Mouse (Mus musculus) G1E (cell line): ENCODE measurements around the gene Hbb-y. TPM values are rescaled to one million over a fixed set of nuclear protein-coding genes. Genes with fewer than 3 reads are reported as not detected.
"Not testable (repeated sequence)": the region's sequence is repeated elsewhere in the genome, so short reads cannot be mapped to it uniquely, and the experiment has no call there.

ENCODE experiments used
- ATAC-seq: 2 replicates; pipeline ENCODE4 v1.8.0; 2016; ENCODE audit warnings: mild to moderate bottlenecking; ENCODE audit not compliant: insufficient number of reproducible peaks, poor library complexity, low FRiP score, severe bottlenecking; ENCODE audit errors: extremely low read depth
- DNase-seq: peaks from one replicate; pipeline ENCODE4 v3.0.0; 2012; ENCODE audit warnings: low spot score
- H3K27me3 ChIP-seq: 2 replicates; pipeline ENCODE4 v1.6.1; 2012; ENCODE audit warnings: mild to moderate bottlenecking, low read length, inconsistent platforms; ENCODE audit not compliant: insufficient read depth
- H3K36me3 ChIP-seq: replicated peaks from 2 replicates; pipeline ENCODE3; 2012; ENCODE audit warnings: mild to moderate bottlenecking, inconsistent platforms
- H3K4me1 ChIP-seq: 2 replicates; pipeline ENCODE4 v1.6.1; 2012; ENCODE audit warnings: low read depth, low read length, inconsistent platforms, mixed read lengths; ENCODE audit not compliant: insufficient read depth
- H3K4me3 ChIP-seq: 2 replicates; pipeline ENCODE4 v1.5.1; 2012; ENCODE audit warnings: low read depth, mild to moderate bottlenecking, inconsistent platforms, low read length, moderate library complexity, mixed read lengths
- H3K9me3 ChIP-seq: replicated peaks from 2 replicates; pipeline ENCODE4 v1.6.1; 2012; ENCODE audit warnings: inconsistent platforms
- CTCF ChIP-seq: IDR thresholded peaks from 2 replicates; pipeline ENCODE4 v1.5.1; 2012; ENCODE audit warnings: low read depth, low read length, inconsistent platforms, mixed read lengths
- GATA1 ChIP-seq: IDR thresholded peaks from 2 replicates; pipeline ENCODE4 v1.6.1; 2012; ENCODE audit warnings: borderline replicate concordance, low read length, inconsistent platforms, mixed read lengths
- GATA2 ChIP-seq: IDR thresholded peaks from 2 replicates; pipeline ENCODE4 v1.6.1; 2012; ENCODE audit warnings: low read depth, low read length, inconsistent platforms, borderline replicate concordance
- POLR2AphosphoS5 ChIP-seq: IDR thresholded peaks from 2 replicates; pipeline ENCODE4 v1.6.1; 2012; ENCODE audit warnings: low read depth, low read length, inconsistent platforms; ENCODE audit not compliant: insufficient replicate concordance
- TAL1 ChIP-seq: conservative IDR thresholded peaks from 2 replicates; pipeline ENCODE4 v1.6.1; 2012; ENCODE audit warnings: low read depth, low read length, inconsistent platforms, mixed read lengths
- polyA plus RNA-seq: library from polyadenylated mRNA; stranded (reverse); fragments of >175 nt; gene quantifications from 2 replicates; pipeline ENCODE4 v1.2.3, GENCODE M21; 2012
- total RNA-seq, 2 experiments: library from RNA; stranded (forward) in 1 of 2; stranded (reverse) in 1 of 2; fragments of 200-1000 nt in 1 of 2; fragments of >200 nt in 1 of 2; fragmentation: Nextera tagmentation in 1 of 2; gene quantifications; 2 replicates each; pipeline ENCODE4 v1.2.3; 2014 to 2017

The Hbb-y gene
- total and polyA plus RNA-seq, 3 experiments, result not detected

GRCm38 (mm10) chr7:103825536-103826254, 27.3 kb downstream of the Hbb-y start:
- TF ChIP-seq GATA1 (no peak), CTCF (no peak), GATA2 (no peak), TAL1 (no peak), POLR2AphosphoS5 (no peak)
- no peak overlapping the region for H3K4me3 ChIP-seq
- H3K36me3 ChIP-seq, result no peaks in the 10 kb centered on the region
- no peaks in the 10 kb centered on the region for H3K27me3 ChIP-seq
- no peak for DNase-seq
- no peaks in the 10 kb centered on the region for H3K9me3 ChIP-seq
- ATAC-seq, result no peak
- peaks cover 17% of the 10 kb centered on the region for H3K4me1 ChIP-seq

GRCm38 (mm10) chr7:103824597-103824996, 28.4 kb downstream of the Hbb-y start:
- DNase-seq (no peak), ATAC-seq (no peak)
- Histone ChIP-seq H3K36me3 (no peaks in the 10 kb centered on the region), H3K27me3 (no peaks in the 10 kb centered on the region), H3K4me1 (peaks cover 17% of the 10 kb centered on the region), H3K4me3 (no peak overlapping the region), H3K9me3 (no peaks in the 10 kb centered on the region)
- TF ChIP-seq CTCF (no peak), POLR2AphosphoS5 (no peak), GATA2 (no peak), GATA1 (no peak), TAL1 (no peak)

- not testable (repeated sequence) for DNase-seq, H3K36me3 ChIP-seq, H3K4me3 ChIP-seq, H3K27me3 ChIP-seq, H3K9me3 ChIP-seq, ATAC-seq
- peaks cover 27% of the 10 kb centered on the region for H3K4me1 ChIP-seq
Observed at GRCm38 (mm10) chr7:103815085-103815484, 37.9 kb downstream of the Hbb-y start.

- Histone ChIP-seq H3K9me3 (no peaks in the 10 kb centered on the region), H3K36me3 (no peaks in the 10 kb centered on the region), H3K27me3 (no peaks in the 10 kb centered on the region), H3K4me3 (peak within 1 kb of the TSS; percentile 27; the same call in 1 of the 2 replicates), H3K4me1 (peaks cover 36% of the 10 kb centered on the region)
- ATAC-seq, result no peak
- DNase-seq, result no peak
- TF ChIP-seq CTCF, result no peak
- no peak for TF ChIP-seq GATA1
- no peak for TF ChIP-seq TAL1
Observed at GRCm38 (mm10) chr7:103813766-103814165, 39.2 kb downstream of the Hbb-y start, which contains the start of gene Hbb-bt. Hbb-bt (minus strand) TSS chr7:103813996.

- not testable (repeated sequence) for H3K9me3 ChIP-seq, H3K36me3 ChIP-seq, ATAC-seq, H3K4me3 ChIP-seq, DNase-seq, H3K27me3 ChIP-seq
- peaks cover 36% of the 10 kb centered on the region for H3K4me1 ChIP-seq
Observed at GRCm38 (mm10) chr7:103813152-103813551, 39.9 kb downstream of the Hbb-y start.

- H3K27me3 ChIP-seq, result no peaks in the 10 kb centered on the region
- H3K9me3 ChIP-seq, result no peaks in the 10 kb centered on the region
- TF ChIP-seq GATA1, result no peak
- TF ChIP-seq POLR2AphosphoS5, result no peak
- TF ChIP-seq CTCF, result no peak
- peak; percentile 53 for TF ChIP-seq TAL1
- TF ChIP-seq GATA2, result no peak
- no peaks in the 10 kb centered on the region for H3K36me3 ChIP-seq
- ATAC-seq (peak; percentile 38), DNase-seq (peak; percentile 15)
- no peak overlapping the region; the same call in 1 of the 2 replicates for H3K4me3 ChIP-seq
- H3K4me1 ChIP-seq, result peaks cover 37% of the 10 kb centered on the region
Observed at GRCm38 (mm10) chr7:103812174-103812573, 40.8 kb downstream of the Hbb-y start.

GRCm38 (mm10) chr7:103811223-103811845, 41.7 kb downstream of the Hbb-y start:
- DNase-seq (no peak), ATAC-seq (peak; percentile 51)
- H3K9me3 ChIP-seq, result no peaks in the 10 kb centered on the region
- H3K27me3 ChIP-seq, result no peaks in the 10 kb centered on the region
- TF ChIP-seq TAL1 (peak; percentile 40; the same call in 1 of the 2 replicates), GATA1 (no peak)
- no peaks in the 10 kb centered on the region for H3K36me3 ChIP-seq
- H3K4me1 ChIP-seq, result peaks cover 41% of the 10 kb centered on the region
- H3K4me3 ChIP-seq, result no peak overlapping the region; the same call in 1 of the 2 replicates
